Mouse (Mus musculus) c-Kit-positive CD71-positive TER-119-negative erythroid progenitor cells, embryonic 14.5 days (primary cell): ENCODE measurements around the gene Pik3ca.

Experiments used
- DNase-seq: peaks from one replicate; pipeline ENCODE4 v3.0.0-alpha.2; 2013; ENCODE audit warnings: low read depth

Gene Pik3ca

DNA sequence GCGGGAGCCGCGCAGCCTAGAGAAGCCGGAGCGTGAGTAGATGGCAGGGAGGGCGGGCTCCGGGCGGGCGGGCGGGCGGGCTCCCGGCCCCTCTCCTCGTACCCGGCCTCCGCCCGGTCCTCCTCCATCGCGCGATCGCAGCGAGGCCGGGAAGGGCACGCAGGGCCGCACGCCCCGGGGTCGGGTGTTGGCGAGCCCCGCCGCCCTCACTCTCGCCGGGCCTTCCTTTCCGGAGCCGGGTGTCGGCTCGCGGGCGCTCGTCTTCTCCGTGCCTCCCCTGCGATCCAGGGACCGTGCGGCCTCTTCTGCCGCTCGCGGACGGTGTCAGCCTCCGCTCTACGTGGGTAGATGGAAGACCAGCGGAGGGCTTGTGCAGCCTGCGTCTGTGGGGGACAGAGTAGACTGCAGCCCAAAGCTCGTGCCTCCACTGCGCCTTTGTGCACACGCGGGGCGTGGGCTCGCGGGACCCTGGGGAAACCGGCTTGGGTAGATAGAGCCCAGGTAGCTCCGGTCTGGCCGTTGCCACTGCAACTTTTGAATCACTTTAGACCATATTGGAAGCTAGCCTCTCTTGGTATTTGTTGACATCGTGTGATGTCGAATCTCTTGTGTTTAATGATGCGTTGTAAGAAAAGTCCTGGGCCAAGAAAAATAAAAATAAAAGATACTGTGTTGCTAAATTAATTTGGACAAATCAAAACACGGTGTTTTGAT, at the start of gene Pik3ca:
Gene Pik3ca, plus strand, starts transcription at position 211 of the 714 bp plus-strand sequence.
- DNase-seq, result peak; percentile 28

GRCm38 (mm10) chr3:32347881-32348280, 49.6 kb upstream of the Pik3ca start:
- no peak for DNase-seq

DNA sequence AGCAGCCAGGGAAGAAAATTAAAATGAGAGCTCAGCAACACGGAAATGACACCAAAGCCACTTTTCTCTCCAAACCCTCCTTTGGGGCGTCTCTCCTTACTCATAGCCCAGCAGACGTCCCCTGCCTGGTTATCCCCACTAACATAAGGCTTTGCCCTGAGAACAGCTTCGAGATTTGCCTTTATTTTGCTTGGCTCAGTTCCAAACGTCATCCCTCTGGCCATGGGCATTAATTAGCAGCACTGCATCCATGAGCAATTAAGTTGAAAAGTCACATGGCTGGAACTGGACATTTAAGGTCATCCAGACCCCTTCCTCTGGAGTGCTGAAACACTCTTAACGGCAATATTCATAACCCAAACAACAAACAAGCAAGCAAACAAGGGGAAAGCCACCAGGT, 36.2 kb upstream of the Pik3ca start:
- no peak for DNase-seq

DNA sequence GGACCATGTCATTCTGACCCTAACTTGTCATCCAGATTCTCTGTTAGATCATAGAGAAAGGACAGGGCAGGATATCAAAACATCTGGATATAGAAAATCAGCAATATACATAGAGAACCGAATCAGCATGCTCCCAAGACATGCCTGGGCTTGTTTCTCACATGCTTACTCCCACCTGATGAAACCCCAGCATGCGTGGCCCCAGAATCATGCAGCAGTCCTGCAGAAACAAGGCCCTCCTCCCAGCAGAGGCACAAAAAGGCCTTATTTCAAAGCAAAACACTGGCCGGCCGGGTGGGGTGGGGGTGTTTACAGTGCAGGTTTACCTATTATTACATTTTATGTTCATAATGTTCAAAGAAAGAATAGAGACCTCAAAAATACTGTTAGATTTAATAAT, 33.3 kb upstream of the Pik3ca start:
- DNase-seq, result no peak

DNA sequence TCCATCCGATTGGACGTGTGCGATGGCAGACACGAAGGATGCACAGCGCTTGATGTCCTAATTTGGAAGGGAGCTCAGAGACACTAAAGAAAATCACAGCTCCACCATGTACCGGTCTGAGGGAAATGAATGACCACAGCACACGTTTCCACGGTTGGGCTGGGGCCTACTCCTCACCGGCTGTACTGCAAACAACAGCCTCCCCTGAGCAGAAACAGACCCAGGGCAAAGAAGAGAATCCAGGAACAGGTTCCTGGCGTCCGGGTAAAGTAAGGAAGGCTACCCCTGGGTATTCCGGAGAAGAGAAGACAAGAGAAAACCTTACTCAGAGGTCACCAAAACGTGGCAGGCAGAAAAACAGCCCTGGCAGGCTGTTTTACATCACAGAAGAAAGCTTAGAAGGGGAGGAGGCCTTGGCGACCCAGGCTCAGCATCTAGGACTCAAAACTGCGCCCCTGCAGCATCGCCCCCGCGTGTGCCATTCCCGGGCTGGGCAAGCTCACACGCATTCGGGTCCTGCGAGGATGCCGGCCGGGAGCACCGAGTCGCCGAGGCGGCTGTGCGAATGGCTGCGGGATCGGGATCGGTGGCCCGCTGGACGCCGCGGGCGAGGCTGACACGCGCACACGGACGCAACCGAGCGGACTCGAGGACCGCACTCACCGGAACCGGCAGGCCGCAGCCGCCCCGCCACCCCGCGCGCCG, 32.5 kb upstream of the Pik3ca start:
- no peak for DNase-seq

DNA sequence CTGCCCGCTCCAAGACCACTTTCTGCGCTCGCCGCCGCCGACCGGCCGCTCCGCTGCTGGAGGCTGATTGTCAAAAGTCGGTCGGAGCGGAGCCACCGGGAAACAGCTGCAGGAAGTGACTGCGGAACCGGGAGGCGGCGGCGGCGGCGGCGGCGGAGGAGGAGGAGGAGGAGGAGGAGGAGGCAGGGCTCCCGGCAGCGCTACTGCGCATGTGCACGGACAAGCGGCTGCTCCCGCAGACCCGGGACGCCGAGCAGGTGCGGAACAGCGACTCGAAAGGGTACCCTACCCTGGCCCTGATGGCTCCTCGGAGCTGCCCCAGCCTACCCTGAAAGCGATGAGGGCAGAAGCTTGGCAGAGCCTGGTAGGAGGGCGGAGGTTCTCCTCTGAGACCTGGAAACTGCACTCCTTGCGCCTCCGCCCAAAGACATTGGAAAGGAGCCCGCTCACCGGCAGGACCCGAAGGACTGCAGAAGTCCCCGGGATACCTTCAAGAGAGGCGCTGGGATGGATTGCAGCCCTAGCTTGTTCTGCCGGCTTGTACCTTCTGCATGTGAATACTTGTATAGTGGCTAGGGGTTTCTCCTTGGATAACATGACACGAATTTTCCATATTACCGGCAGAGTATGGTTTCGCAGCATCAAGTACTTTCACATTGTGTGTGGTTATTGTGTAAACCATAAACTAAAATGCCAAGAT, 31.8 kb upstream of the Pik3ca start, which contains the start of gene Zmat3:
Gene Zmat3, minus strand, starts transcription at position 469 of the 700 bp plus-strand sequence.
- peak; percentile 53 for DNase-seq

- DNase-seq, result no peak
Measured at GRCm38 (mm10) chr3:32366246-32366734, 31.2 kb upstream of the Pik3ca start.

DNA sequence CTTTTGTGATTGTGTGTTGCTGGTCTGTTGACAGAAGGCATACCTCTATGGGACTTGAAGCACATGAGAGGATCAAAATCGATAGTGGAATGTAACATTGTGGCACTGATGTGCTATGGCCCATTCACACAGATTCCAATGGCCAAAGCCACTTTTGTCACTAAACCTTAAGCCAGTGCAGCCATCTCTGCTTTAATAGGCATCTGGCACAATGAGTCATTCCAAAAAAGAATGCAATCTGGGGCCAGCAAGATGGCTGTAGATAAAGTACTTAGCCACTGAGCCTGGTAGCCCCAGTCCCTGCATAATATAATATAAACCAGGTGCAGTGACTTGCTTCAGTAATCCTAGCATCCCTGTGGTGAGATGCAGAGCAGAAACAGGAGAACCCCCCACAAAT, 30.0 kb upstream of the Pik3ca start:
- no peak for DNase-seq

- DNase-seq, result no peak
Measured at GRCm38 (mm10) chr3:32371957-32372356, 25.5 kb upstream of the Pik3ca start.

DNA sequence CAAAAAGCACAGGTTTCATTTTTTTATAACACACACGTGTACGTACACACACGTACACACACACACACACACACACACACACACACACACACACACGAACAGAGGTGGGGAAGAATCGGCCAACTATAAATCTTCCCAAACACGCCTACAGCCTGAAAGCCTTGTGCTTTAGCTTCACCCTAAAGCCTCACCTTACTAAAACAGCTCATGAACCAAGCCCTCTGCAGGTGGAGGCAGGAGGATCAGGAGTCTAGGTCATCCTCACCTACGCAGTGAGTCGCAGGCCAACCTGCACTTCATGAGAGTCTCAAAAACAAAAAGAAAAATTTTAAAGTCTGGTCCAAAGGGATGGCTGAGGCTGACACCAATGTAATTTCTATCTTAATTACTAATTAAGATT, 25.0 kb upstream of the Pik3ca start:
- no peak for DNase-seq

- DNase-seq, result no peak
Measured at GRCm38 (mm10) chr3:32373236-32373635, 24.2 kb upstream of the Pik3ca start.

DNA sequence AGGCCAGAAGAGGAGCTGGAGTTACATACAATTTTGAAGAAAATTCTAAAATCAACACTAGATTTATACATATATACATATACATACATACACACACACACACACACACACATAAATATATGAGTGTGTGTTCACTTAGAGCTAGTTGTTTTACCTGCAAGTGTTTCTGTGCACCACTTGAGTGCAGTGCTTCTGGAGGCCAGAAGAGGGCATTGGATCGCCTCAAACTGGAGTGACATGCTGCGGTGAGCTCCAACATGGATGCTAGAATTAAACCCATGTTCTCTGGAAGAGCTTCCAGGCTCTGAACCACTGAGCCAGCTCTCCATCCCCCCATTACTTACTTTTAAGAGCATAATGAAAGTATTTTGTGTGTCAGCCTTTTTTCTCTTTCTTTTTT, 17.6 kb upstream of the Pik3ca start:
- DNase-seq, result no peak

DNA sequence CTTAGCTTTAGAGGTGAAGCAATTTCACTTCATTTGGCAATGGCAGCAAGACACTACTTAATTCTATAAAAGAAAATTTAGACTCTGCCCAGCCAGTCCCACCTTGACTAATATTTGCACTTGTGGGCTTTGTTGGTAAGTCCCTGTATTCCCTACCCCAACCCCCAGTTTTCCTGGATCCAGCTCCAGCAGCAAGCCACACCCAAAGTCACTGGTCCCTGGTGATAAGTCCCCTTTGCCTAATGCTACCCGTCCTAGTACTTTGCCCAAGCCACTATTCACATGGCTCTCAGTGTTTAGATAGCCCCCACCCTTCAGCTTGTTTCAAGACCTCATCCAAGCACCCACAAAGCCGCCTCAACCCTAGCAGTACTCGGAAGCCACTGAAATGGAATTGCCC, 15.9 kb upstream of the Pik3ca start:
- DNase-seq, result no peak

DNA sequence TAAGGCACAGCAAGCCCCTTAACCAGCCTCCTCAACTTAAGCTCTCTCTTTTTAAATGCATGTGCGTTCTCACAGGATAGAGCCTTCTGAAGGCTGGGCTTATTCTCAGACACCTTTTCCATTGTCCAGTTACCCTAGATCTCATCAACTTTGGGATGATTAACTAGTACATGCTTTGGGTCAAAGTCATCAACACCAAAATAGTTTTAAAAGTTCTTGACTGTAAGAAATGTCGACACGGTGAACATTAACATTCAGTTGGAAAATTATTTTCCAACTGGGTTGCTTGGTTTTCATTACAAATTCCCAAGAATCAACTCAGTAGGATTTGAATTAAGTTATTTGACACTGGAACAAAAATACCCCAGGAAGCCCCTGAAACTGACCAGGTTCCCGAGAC, 4.6 kb upstream of the Pik3ca start:
- no peak for DNase-seq

GRCm38 (mm10) chr3:32393986-32394385, 3.5 kb upstream of the Pik3ca start:
- DNase-seq, result no peak

- DNase-seq, result peak; percentile 34
Measured at GRCm38 (mm10) chr3:32395771-32396551, 1.5 kb upstream of the Pik3ca start.

DNA sequence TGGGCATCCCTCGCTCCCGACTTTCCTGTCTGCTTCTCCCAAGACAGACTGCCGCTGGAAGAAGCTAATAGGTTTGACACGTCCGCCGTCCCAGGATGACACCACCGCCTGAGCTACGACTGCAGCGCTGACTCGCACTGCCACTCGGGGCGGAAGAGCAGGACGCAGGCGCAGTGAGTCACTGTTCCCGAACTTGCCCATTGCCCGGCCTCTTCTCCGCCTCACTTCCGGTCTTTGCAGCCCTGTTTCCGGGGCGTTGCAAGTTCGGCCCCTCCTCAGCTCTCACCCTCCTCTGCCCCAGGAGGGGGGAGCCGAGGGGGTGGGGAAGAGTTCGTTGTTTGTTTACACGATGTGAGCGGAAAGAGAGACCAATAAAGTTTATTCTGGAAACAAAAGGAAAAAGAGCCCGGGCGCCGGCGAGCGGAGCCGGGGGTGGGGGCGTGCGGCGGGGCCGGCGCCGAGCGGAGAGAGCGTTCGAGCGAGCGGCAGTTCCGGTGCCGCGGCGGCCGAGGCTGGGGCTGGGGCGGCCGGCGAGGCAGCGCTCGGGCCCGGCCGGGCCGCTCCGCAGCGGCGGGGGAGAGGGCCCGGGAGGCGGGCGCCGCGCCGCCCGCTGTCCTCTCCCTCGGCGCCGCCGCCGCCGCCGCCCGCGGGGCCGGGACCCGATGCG, 544 bp upstream of the Pik3ca start:
- peak; percentile 98 for DNase-seq

DNA sequence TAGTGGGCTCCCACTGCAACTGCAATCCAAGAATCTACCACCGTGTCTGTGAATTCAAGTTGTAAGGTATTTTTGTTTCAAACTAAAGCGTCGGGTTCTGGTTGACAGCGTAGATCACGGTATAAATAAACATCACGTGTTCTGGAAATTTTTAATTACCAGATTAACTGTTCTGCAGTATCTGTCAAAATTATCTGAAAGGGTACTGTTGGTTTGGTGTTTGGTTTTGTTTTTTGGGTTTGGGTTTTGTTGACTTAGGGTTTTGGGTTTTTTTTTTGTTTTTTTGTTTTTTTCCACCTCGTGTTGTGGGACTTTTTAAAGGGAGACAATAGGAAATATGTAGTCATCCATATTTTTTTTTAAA, 686 bp downstream of the Pik3ca start:
- no peak for DNase-seq

- DNase-seq, result no peak
Measured at GRCm38 (mm10) chr3:32398623-32399022, 1.2 kb downstream of the Pik3ca start.

GRCm38 (mm10) chr3:32399381-32399780, 1.9 kb downstream of the Pik3ca start:
- DNase-seq, result no peak

GRCm38 (mm10) chr3:32399931-32400330, 2.5 kb downstream of the Pik3ca start:
- no peak for DNase-seq

DNA sequence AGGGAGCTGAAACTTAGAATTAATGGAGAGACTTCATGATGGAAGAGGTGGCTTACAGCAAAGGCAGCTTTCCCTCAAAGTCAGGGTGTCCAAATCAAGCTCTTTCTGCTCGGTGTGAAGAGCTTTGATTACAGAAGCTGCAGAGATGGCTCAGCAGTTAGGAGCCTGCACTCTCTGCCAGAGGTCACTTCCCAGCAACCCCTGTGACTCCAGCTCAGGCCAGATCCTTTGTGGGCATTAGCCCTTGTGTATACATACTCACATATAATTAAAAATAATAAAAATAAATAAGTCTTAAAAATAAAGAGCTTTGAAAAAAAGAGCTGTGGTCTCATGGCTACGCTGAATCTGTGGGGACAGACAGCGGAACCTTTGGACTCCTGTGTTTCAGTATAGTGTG, 4.1 kb downstream of the Pik3ca start:
- DNase-seq, result no peak
